Mouse (Mus musculus): ENCODE measurements at regions not wholly inside any gene's neighbourhood (a gene's known extent, or its start where the extent isn't known, plus 50 kb on each side); places are given as distances from the start of the nearest gene placed in this dataset.

GRCm38 (mm10) chr11:45789886-45790285, 62.0 kb upstream of the Clint1 start:
- no peak for TF ChIP-seq CTCF (IDR thresholded peaks at IDR 0.05; ENCODE audit: extremely low read depth, insufficient read depth, insufficient read length, insufficient replicate concordance)
- no peak for TF ChIP-seq POLR2A (IDR thresholded peaks at IDR 0.05; ENCODE audit: low read depth, low read length)

Measured in spleen, adult 2 months (tissue).